Mouse (Mus musculus) macrophage (primary cell): Measurements from ENCODE around the gene Vmn1r11. TPM values are rescaled to one million over a fixed set of nuclear protein-coding genes. Genes with fewer than 3 reads are reported as not detected.

Experiments
- H3K27ac ChIP-seq: fragments of 350-480 bp; formaldehyde crosslinking; 2 replicates; pipeline ENCODE4 v1.9.0; 2021
- H3K36me3 ChIP-seq: fragments of 350-480 bp; formaldehyde crosslinking; 2 replicates; pipeline ENCODE4 v1.9.0; 2021; ENCODE audit errors: inconsistent target
- H3K4me3 ChIP-seq: fragments of 350-480 bp; formaldehyde crosslinking; 2 replicates; pipeline ENCODE4 v1.9.0; 2021; ENCODE audit errors: inconsistent target
- H3K79me2 ChIP-seq: fragments of 350-480 bp; formaldehyde crosslinking; 2 replicates; pipeline ENCODE4 v1.9.0; 2021; ENCODE audit errors: inconsistent target
- WGBS: methylation state at CpG from one replicate; pipeline ENCODE4 v1.1.7; 2026; ENCODE audit warnings: inconsistent platforms; ENCODE audit not compliant: missing documents; 5-methylcytosine and 5-hydroxymethylcytosine counted together
- polyA plus RNA-seq: library from polyadenylated mRNA; stranded (reverse); fragments of 250-400 nt; gene quantifications from 3 replicates; pipeline ENCODE4 v1.2.4, GENCODE M21; 2018; ENCODE audit warnings: inconsistent platforms
- total RNA-seq, 78 experiments: library from RNA; depleted of rRNA; stranded (reverse); fragments of 250-400 nt; gene quantifications; 1 replicate in 9 of 78; 2 replicates in 24 of 78; 3 replicates in 43 of 78; 4 replicates in 2 of 78; pipeline ENCODE4 v1.2.4; 2018; ENCODE audit warnings: inconsistent platforms in 56 of 78

Gene Vmn1r11
- total RNA-seq (2018; cell fraction: chromatin; rRNA removed), result not detected
- not detected for total RNA-seq (2018; cell fraction: cytosol; rRNA removed)
- not detected for total RNA-seq (2018; cell fraction: nucleus; rRNA removed)
- not detected in 3 replicates for polyA plus RNA-seq

GRCm38 (mm10) chr6:57133155-57133554 is at the start of gene Vmn1r11:
Vmn1r11 (plus strand) TSS chr6:57133455.
- H3K4me3 ChIP-seq, result no peak within 1 kb of the TSS
- H3K36me3 ChIP-seq, result no peaks in the 10 kb centered on the region
- H3K79me2 ChIP-seq, result no peaks in the 10 kb centered on the region
- WGBS, result 86% methylated on average over 1 of the region's 1 CpGs
- no peak within 1 kb of the TSS for H3K27ac ChIP-seq

GRCm38 (mm10) chr6:57106358-57106757 is 26.9 kb upstream of the Vmn1r11 start:
- H3K4me3 ChIP-seq, result no peak overlapping the region
- no peaks in the 10 kb centered on the region for H3K36me3 ChIP-seq
- no peak overlapping the region for H3K27ac ChIP-seq
- no peaks in the 10 kb centered on the region for H3K79me2 ChIP-seq
- WGBS, result 92% methylated on average over 1 of the region's 1 CpGs

GRCm38 (mm10) chr6:57109154-57109553 is 24.1 kb upstream of the Vmn1r11 start, which contains the start of gene Vmn1r10:
Vmn1r10 (plus strand) TSS chr6:57109454.
- Histone ChIP-seq H3K4me3 (no peak within 1 kb of the TSS), H3K27ac (no peak within 1 kb of the TSS), H3K79me2 (no peaks in the 10 kb centered on the region), H3K36me3 (no peaks in the 10 kb centered on the region)
- WGBS, result 100% methylated on average over 2 of the region's 3 CpGs

GRCm38 (mm10) chr6:57156619-57157018 is 23.4 kb downstream of the Vmn1r11 start, which contains the start of gene Vmn1r12:
Vmn1r12 (plus strand) TSS chr6:57156919.
- Histone ChIP-seq H3K79me2 (no peaks in the 10 kb centered on the region), H3K4me3 (no peak within 1 kb of the TSS), H3K36me3 (no peaks in the 10 kb centered on the region), H3K27ac (no peak within 1 kb of the TSS)
- WGBS, result 83% methylated on average over 1 of the region's 2 CpGs

Other genes with a start within 250 kb of the Vmn1r11 start
- gene Nt5c3, start 209.5 kb upstream of the Vmn1r11 start, polyA plus RNA-seq, result 31.1 to 84.1 TPM (median 31.6 TPM) in 3 replicates
- 0.09 to 0.11 TPM in 2 of 3 replicates, not detected in the other for gene Vmn1r4, start 209.4 kb upstream of the Vmn1r11 start, polyA plus RNA-seq
- gene Vmn1r5, start 163.2 kb upstream of the Vmn1r11 start, polyA plus RNA-seq, result not detected in 3 replicates
- not detected in 3 replicates for gene Vmn1r6, start 136.2 kb upstream of the Vmn1r11 start, polyA plus RNA-seq
- gene Vmn1r7, start 108.1 kb upstream of the Vmn1r11 start, polyA plus RNA-seq, result not detected in 3 replicates
- not detected in 3 replicates for gene Vmn1r8, start 101.2 kb upstream of the Vmn1r11 start, polyA plus RNA-seq
- not detected in 3 replicates for gene Vmn1r9, start 66.7 kb upstream of the Vmn1r11 start, polyA plus RNA-seq
- gene Vmn1r10, start 24.0 kb upstream of the Vmn1r11 start, polyA plus RNA-seq, result not detected in 3 replicates
- gene Vmn1r12, start 23.5 kb downstream of the Vmn1r11 start, polyA plus RNA-seq, result not detected in 3 replicates
- gene Vmn1r13, start 69.8 kb downstream of the Vmn1r11 start, polyA plus RNA-seq, result not detected in 3 replicates
- not detected in 3 replicates for gene Vmn1r14, start 98.2 kb downstream of the Vmn1r11 start, polyA plus RNA-seq
- not detected in 3 replicates for gene Vmn1r15, start 124.5 kb downstream of the Vmn1r11 start, polyA plus RNA-seq
- not detected in 3 replicates for gene Vmn1r16, start 196.0 kb downstream of the Vmn1r11 start, polyA plus RNA-seq
- gene Vmn1r17, start 230.3 kb downstream of the Vmn1r11 start, polyA plus RNA-seq, result not detected in 3 replicates